Mouse (Mus musculus) kidney, embryonic 14.5 days (tissue): ENCODE measurements around the gene Inpp5a. TPM values are rescaled to one million over a fixed set of nuclear protein-coding genes. Genes with fewer than 3 reads are reported as not detected.

Source experiments
- ATAC-seq: fragments of 200-750 bp; cut with Nextera tagmentation; 2 replicates; pipeline ENCODE4 v1.8.0; 2017; ENCODE audit warnings: moderate number of reproducible peaks, mild to moderate bottlenecking, moderate TSS enrichment, moderate library complexity; ENCODE audit not compliant: low FRiP score, low TSS enrichment
- H3K27ac ChIP-seq: fragments of 300-500 bp; sonication (generic); 2 replicates; pipeline ENCODE4 v1.5.1; 2014; ENCODE audit warnings: low read depth, mild to moderate bottlenecking, low read length, moderate library complexity, mixed read lengths
- H3K27me3 ChIP-seq: fragments of 300-500 bp; sonication (generic); 2 replicates; pipeline ENCODE4 v1.6.1; 2014; ENCODE audit warnings: mild to moderate bottlenecking, low read length; ENCODE audit not compliant: control insufficient read depth, insufficient read depth
- H3K36me3 ChIP-seq: fragments of 300-500 bp; sonication (generic); 2 replicates; pipeline ENCODE4 v1.6.1; 2014; ENCODE audit warnings: low read length, mixed read lengths; ENCODE audit not compliant: control insufficient read depth, insufficient read depth
- H3K4me1 ChIP-seq: fragments of 300-500 bp; sonication (generic); 2 replicates; pipeline ENCODE4 v1.6.1; 2014; ENCODE audit warnings: low read length, mixed read lengths; ENCODE audit not compliant: control insufficient read depth, insufficient read depth
- H3K4me2 ChIP-seq: fragments of 300-500 bp; sonication (generic); replicated peaks from 2 replicates; pipeline ENCODE4 v1.6.1; 2014; ENCODE audit warnings: low read depth, mild to moderate bottlenecking, low read length
- H3K4me3 ChIP-seq: fragments of 300-500 bp; sonication (generic); 2 replicates; pipeline ENCODE4 v1.5.1; 2014; ENCODE audit warnings: mild to moderate bottlenecking, low read length
- H3K9ac ChIP-seq: fragments of 300-500 bp; sonication (generic); 2 replicates; pipeline ENCODE4 v1.6.1; 2014; ENCODE audit warnings: low read depth, mild to moderate bottlenecking, low read length, moderate library complexity
- H3K9me3 ChIP-seq: fragments of 300-500 bp; sonication (generic); 2 replicates; pipeline ENCODE4 v1.6.1; 2016; ENCODE audit warnings: low read length; ENCODE audit not compliant: control insufficient read depth
- WGBS: fragments of 180-500 bp; shearing (Covaris S2); extraction: QIAGEN DNeasy Blood & Tissue Kit; methylation state at CpG from one replicate; pipeline ENCODE4 v1.1.7; 2014; 5-methylcytosine and 5-hydroxymethylcytosine counted together
- polyA plus RNA-seq: library from polyadenylated mRNA; unstranded; fragments of >200 nt; fragmentation: Nextera tagmentation; extraction: Ambion mirVana; gene quantifications from 2 replicates; pipeline ENCODE4 v1.2.1, GENCODE M21; 2014

The Inpp5a gene
- polyA plus RNA-seq, 1 experiment from 2014 or later = 26.1 TPM

DNA sequence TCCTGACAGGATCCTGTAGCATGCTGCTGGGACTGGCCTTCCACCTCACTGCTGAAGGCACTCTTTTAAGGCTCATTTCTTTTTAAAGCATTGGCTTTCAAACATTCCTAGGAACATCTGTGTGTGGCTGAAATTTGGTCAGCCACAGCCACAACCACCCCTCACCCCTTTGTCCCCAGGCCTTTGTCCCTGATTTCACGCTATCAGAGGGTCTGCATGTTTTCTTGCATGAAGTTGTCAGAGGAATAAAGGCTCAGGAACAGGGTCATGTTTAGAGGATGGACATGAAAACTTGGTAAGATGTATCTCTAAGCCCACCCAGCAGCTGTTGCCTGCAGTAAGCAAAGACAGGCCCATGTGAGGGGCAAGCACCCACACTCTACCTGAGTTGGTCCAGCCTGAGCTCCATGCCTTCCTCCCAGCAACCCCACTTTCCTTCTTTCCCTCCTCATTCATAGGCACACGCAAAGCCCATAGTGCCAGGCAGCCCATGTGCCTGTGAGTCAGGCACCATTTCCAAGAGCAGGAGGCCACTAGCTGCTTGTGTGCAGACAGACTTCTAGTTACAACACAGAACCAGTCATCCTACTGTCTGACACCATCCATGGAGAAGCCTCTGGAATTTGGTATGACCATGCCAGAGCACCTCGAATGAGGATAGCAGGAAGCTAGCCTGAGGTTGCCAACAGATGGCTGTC is 161.3 kb downstream of the Inpp5a start:
- no peaks in the 10 kb centered on the region for H3K27me3 ChIP-seq
- H3K9ac ChIP-seq = no peak overlapping the region
- 84% methylated on average over 3 of the region's 3 CpGs for WGBS
- no peaks in the 10 kb centered on the region for H3K36me3 ChIP-seq
- no peaks in the 10 kb centered on the region for H3K4me1 ChIP-seq
- no peak overlapping the region for H3K4me2 ChIP-seq
- no peaks in the 10 kb centered on the region for H3K9me3 ChIP-seq
- ATAC-seq = no peak
- H3K27ac ChIP-seq = no peak overlapping the region
- no peak overlapping the region for H3K4me3 ChIP-seq

- no peak overlapping the region for H3K4me2 ChIP-seq
- 100% methylated on average over 2 of the region's 2 CpGs for WGBS
These were observed 162.6 kb downstream of the Inpp5a start for GRCm38 (mm10) chr7:139551519-139551918.

GRCm38 (mm10) chr7:139556331-139556730 is 167.4 kb downstream of the Inpp5a start:
- no peaks in the 10 kb centered on the region for H3K36me3 ChIP-seq
- no peak overlapping the region for H3K4me2 ChIP-seq
- H3K4me1 ChIP-seq = 0 out of 2 replicates have a peak, but pooled peaks cover 3% of the 10 kb centered on the region
- no peak overlapping the region for H3K27ac ChIP-seq
- no peaks in the 10 kb centered on the region for H3K9me3 ChIP-seq
- H3K9ac ChIP-seq = no peak overlapping the region
- WGBS = 54% methylated on average over 5 of the region's 5 CpGs
- no peaks in the 10 kb centered on the region for H3K27me3 ChIP-seq
- H3K4me3 ChIP-seq = no peak overlapping the region
- no peak for ATAC-seq

More at GRCm38 (mm10) chr7:139551519-139551918, 162.6 kb downstream of the Inpp5a start:
- no peaks in the 10 kb centered on the region for H3K27me3 ChIP-seq
- no peaks in the 10 kb centered on the region for H3K36me3 ChIP-seq
- no peak for ATAC-seq
- H3K27ac ChIP-seq = no peak overlapping the region
- no peaks in the 10 kb centered on the region for H3K9me3 ChIP-seq
- no peak overlapping the region for H3K4me3 ChIP-seq
- H3K9ac ChIP-seq = no peak overlapping the region
- no peaks in the 10 kb centered on the region for H3K4me1 ChIP-seq

DNA sequence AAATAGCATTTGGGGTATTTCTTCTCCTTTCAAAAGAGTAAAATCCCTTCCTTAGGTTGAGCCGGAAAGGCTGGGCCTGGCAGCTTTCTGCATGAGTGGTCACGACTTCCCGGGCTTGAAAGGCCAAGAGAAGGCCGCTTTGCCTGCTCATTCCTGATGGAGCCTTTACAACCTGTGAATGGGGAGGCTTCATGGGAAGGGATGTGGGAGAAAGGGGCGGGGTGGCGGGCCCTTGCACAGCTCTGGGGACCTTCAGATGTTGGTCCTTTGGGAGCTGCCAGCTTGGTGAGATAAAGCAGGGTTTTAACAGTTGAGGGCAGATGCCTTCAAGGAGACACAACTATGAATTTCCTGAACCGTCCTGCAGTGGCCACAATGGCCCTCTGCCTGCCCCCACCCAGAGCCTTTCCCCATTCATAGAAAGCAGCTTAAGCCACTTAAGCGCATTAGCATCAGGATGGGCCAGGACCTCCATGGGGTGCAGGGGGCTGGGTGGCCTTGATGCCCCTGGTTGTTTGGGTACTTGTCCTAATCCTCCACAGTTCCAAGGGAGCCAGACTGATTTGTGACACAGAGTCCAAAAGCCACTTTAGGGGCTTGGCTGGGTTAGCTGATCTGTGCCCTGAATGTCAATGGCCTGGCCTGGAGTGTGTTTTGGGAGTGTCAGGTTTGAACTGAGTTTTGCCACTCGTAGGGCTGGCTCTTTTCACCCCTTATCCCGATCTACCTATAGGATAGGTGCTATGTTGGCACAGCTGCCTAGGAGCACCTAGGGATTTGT is 168.0 kb downstream of the Inpp5a start:
- no peak overlapping the region for H3K4me2 ChIP-seq
- H3K27ac ChIP-seq = no peak overlapping the region
- H3K4me3 ChIP-seq = no peak overlapping the region
- H3K36me3 ChIP-seq = no peaks in the 10 kb centered on the region
- WGBS = 31% methylated on average over 10 of the region's 10 CpGs
- H3K9me3 ChIP-seq = no peaks in the 10 kb centered on the region
- no peaks in the 10 kb centered on the region for H3K27me3 ChIP-seq
- no peak for ATAC-seq
- H3K9ac ChIP-seq = no peak overlapping the region
- H3K4me1 ChIP-seq = 0 out of 2 replicates have a peak, but pooled peaks cover 3% of the 10 kb centered on the region

- no peaks in the 10 kb centered on the region for H3K9me3 ChIP-seq
- H3K36me3 ChIP-seq = no peaks in the 10 kb centered on the region
- no peak; the same call in 1 of the 2 replicates for ATAC-seq
- H3K4me1 ChIP-seq = 0 out of 2 replicates have a peak, but pooled peaks cover 3% of the 10 kb centered on the region
- H3K27ac ChIP-seq = no peak overlapping the region
- 89% methylated on average over 10 of the region's 10 CpGs for WGBS
- no peaks in the 10 kb centered on the region for H3K27me3 ChIP-seq
- H3K4me3 ChIP-seq = no peak overlapping the region
- no peak overlapping the region for H3K4me2 ChIP-seq
- H3K9ac ChIP-seq = no peak overlapping the region
These were observed 170.8 kb downstream of the Inpp5a start for GRCm38 (mm10) chr7:139559659-139560058.

DNA sequence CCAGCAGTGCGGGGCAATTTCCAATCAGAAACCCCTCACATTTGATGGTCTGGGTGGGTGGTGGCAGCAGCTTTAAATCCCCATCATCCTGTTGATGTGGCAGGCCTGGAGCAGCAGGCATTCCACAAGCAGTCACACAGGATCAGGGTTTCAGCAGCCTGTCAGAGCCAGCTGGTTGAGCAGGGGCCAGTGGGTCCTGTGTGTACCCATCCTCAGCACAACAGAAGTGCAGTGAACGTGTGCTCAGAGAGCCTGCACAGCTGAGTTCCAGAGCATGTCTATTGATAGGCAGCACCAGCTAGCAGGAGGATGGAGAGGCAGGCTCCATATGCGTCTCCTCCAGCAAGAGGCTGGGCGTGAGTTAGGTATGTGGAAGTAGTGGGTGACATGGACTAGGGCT is 174.5 kb downstream of the Inpp5a start:
- 87% methylated on average over 4 of the region's 4 CpGs for WGBS
- H3K9me3 ChIP-seq = no peaks in the 10 kb centered on the region
- no peaks in the 10 kb centered on the region; the same call in 1 of the 2 replicates for H3K36me3 ChIP-seq
- no peaks in the 10 kb centered on the region for H3K4me1 ChIP-seq
- ATAC-seq = no peak
- H3K9ac ChIP-seq = no peak overlapping the region
- no peak overlapping the region for H3K4me3 ChIP-seq
- no peak overlapping the region for H3K4me2 ChIP-seq
- no peaks in the 10 kb centered on the region for H3K27me3 ChIP-seq
- no peak overlapping the region for H3K27ac ChIP-seq

GRCm38 (mm10) chr7:139564161-139564560 is 175.3 kb downstream of the Inpp5a start:
- no peak for ATAC-seq
- Histone ChIP-seq H3K4me3 (no peak overlapping the region), H3K4me1 (no peaks in the 10 kb centered on the region), H3K4me2 (no peak overlapping the region), H3K9ac (no peak overlapping the region), H3K36me3 (no peaks in the 10 kb centered on the region; the same call in 1 of the 2 replicates), H3K27ac (no peak overlapping the region), H3K9me3 (no peaks in the 10 kb centered on the region), H3K27me3 (no peaks in the 10 kb centered on the region)
- WGBS = 91% methylated on average over 2 of the region's 2 CpGs

GRCm38 (mm10) chr7:139565998-139566397 is 177.1 kb downstream of the Inpp5a start:
- Histone ChIP-seq H3K4me3 (no peak overlapping the region), H3K9me3 (no peaks in the 10 kb centered on the region), H3K27me3 (no peaks in the 10 kb centered on the region), H3K9ac (no peak overlapping the region), H3K4me1 (no peaks in the 10 kb centered on the region), H3K27ac (no peak overlapping the region), H3K4me2 (no peak overlapping the region), H3K36me3 (no peaks in the 10 kb centered on the region; the same call in 1 of the 2 replicates)
- ATAC-seq = no peak
- 73% methylated on average over 6 of the region's 6 CpGs for WGBS

- H3K27me3 ChIP-seq = no peaks in the 10 kb centered on the region
- no peaks in the 10 kb centered on the region; the same call in 1 of the 2 replicates for H3K36me3 ChIP-seq
- H3K4me2 ChIP-seq = no peak overlapping the region
- H3K4me1 ChIP-seq = no peaks in the 10 kb centered on the region
- no peaks in the 10 kb centered on the region for H3K9me3 ChIP-seq
- WGBS = 55% methylated on average over 8 of the region's 8 CpGs
- H3K9ac ChIP-seq = no peak overlapping the region; the same call in 1 of the 2 replicates
- no peak for ATAC-seq
- no peak overlapping the region for H3K4me3 ChIP-seq
- H3K27ac ChIP-seq = no peak overlapping the region
These were observed 177.6 kb downstream of the Inpp5a start for GRCm38 (mm10) chr7:139566533-139566932.
